Mouse (Mus musculus): Measurements from ENCODE around the gene Pskh1.

The Pskh1 gene

DNA sequence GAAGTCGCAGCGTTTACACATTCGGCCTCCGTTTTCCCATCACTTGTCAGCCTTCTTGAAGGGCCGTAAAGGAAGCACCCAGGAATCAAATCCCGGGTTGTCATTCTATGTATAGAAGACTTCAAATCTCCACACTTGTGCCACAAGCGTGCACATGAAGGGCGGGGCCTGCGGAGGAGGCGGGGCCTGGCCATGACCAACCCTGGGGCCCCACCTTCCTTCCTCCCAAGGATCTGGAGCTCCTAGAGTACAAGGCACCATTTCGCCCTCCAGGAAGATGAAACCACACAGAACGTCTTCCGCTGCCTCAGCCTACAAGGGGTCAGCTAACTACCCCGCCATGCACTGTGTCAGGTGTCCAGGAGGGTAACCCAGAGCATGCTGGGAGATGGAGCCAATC is 60.9 kb downstream of the Pskh1 start:
- no peak for DNase-seq

DNA sequence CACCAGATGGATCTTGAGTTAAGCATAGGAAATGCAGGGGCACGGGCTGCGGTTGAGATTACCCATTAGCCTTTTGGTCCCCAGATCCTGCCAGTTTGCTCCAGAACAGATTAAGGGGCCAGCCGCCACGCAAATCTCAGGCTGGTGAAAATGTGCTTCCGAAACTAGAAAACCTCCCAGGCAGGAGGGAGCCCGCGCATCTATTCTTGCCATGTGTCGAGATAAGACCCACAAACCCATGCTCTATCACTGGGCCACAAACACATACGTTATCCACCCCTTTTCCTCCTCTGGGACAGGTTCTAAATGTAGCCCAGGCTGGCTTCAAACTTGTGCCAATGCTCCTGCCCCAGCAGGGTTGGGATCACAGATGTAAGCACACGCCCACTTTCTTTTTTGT is 61.3 kb downstream of the Pskh1 start:
- DNase-seq, result no peak

DNA sequence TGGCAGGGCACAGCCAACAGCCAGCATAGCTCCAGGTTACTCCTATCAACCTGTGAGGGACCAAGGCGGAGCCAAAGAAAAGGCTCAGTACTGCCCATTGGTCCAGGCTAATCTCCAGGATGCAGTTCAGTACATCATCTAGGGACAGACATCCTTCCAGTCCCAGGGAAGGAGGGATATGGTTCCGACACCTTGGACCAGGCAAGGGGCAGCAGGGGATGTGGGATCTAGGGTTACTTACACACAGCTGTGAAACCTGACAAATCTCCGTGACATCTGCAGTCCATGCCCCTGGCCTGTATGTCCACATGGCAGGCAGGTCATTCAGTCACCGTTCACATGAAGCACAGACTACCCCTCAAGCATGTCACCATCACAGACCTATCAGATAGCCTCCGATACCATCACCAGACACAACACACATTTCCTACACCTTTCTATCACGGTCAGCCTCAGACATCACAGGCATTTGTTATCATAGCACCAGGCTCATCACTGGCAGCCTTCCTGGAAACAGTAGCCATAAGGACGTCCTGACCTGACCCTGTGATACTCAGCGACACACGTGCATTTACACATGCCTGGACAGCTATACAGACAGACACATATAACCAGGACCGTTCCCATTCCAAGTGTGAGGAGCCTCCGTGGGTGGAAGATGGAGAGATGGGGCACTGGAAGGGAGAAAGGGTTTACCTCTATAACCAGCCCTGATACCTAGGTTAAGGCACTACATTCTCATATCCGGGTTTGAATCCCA is 64.4 kb downstream of the Pskh1 start:
- no peak for DNase-seq

DNA sequence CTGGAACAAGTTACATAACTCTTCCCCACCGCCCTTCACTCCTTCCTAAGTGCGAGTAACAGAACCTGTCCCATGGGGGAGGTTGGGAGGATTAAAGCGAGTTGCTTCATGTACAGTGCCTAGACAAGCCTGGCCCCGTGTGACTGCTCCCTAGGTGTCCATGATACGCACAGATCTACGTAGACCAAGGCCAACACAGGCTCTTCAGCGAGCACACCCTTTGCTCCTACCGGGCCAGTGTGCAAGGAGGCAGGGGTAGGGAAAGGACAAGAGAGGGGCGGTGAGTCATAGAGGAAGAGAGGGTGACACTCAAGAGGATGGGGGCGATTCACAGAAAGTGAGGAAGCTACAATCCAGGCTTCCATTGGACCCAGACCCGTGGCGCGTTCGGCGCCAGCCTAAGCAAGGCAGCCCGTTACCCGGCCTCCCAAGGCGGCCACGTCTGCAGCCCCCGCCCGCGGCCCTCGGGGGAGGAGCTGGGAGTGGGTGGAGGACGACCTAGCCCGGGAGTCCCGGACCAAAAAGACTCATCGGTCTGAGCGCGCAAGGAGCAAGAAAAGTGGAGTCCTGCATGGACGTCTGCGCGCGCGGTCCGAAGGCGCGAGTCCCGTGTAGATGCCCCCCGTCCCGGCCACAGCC is 65.1 kb downstream of the Pskh1 start:
- DNase-seq, result no peak

DNA sequence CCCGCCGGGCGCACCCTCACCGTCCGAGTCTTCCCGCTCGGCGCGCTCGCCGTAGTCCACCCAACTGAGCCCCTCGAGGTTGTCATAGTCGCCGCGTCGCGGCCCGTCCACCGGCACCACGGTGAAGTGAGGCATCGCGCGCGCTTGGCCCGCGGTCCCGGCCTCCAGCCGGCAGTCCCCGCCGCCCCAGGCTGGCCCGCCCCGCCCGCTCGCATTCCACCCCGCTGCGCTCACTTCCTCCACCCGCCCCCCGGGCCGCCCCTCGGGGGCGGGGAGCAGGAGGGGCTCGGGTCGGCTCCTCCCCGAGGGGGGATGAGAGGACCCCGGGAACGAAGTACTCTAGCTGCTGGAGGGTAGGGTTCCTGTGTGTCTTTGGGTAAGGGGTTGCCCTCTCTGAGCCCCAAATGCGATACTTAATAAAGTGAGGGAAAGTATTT is 65.7 kb downstream of the Pskh1 start, which contains the start of gene Slc12a4:
Slc12a4 (minus strand) TSS at position 193 of the 437 bp plus-strand sequence.
- peak; percentile 28 for DNase-seq

DNA sequence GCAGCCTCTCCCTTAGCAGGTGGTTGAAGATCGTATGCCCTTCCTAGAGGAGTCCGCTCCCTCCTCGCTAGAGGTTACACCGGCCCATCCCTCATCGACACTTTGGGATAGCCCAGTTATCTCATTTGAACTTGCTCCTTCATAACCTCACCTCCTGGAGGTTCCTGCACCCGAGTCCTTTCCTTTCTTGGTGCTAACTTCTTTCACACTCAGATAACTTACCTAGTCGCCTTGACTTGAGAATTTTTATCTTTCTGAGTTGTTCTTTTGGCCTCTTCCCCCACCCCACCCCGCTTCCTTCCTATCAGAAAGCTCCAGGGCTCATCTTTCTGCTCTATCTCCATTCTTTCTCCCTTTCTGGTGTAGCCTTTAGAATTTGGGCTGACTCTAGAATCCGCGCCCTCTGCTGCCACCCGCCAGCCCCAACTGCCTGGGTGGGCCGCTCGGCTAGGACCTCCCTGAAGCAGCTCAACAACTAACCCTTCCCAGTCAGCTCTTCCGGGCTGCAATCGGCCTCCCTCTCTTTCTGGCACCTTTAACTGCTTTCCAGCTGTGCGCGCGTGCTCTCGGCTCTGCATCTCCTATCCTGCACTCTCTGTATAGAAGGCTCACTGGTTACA is 66.6 kb downstream of the Pskh1 start:
- DNase-seq, result no peak

DNA sequence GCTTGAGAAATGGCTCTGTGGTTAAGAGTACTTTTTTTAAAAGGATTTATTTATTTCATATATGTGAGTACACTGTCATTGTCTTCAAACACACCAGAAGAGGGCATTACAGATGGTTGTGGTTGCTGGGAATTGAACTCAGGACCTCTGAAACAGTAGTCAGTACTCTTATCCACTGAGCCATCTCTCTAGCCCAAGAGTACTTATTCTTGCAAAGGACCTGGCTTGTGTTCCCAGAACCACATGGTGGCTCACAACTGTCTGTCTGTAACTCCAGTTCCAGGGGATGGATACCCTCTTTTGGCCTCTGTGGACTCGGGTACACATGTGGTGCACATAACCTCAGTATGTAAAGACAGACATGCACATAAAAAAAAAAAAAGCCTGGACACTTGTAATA is 69.1 kb downstream of the Pskh1 start:
- DNase-seq, result no peak

DNA sequence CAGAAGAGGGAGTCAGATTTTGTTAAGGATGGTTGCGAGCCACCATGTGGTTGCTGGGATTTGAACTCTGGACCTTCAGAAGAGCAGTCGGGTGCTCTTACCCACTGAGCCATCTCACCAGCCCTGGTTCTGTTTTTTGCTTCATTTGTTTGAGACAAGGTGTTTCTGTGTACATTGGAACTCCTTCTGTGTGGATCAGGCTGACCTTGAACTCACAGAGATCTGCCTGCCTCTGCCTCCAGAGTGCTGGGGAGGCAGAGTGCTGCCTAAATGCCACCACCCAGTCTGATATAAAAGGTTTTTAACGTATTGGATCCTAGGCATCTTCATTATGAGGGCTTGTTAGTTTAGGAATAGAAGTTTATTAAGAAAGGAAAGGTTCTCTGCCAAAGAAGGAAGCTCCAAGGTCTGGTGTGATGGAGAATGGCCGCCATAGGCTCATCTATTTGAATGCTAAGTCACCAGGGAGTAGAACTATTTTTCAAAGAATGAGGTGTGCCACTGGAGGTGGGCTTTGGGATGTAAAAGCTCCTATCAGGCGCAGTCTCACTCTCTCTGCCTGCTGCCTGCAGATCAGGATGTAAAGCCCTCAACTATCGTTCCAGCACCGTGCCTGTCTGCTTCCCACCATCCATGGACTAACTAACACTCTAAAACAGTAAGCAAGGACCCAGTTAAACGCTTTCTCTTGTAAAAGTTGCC is 70.9 kb downstream of the Pskh1 start:
- no peak for DNase-seq

DNA sequence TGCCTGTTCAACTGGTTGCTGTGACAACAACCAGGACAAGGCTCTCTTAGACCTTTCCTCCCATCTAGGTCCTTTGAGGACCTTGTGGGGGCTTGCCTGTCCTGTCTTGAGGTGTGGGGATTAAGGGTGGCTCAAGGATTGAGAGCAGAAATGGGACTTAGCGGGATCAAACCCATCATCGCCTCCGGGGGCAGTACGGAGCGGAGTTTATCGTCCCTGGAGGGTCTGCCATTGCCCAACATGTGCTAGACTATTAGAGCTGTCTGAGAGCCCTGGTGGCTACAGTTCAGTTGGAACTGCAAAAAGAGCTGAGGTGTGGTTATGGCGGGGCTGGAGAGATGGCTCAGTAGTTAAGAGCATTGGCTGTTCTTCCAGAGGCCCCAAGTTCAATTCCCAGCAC is 75.1 kb downstream of the Pskh1 start:
- DNase-seq, result no peak

DNA sequence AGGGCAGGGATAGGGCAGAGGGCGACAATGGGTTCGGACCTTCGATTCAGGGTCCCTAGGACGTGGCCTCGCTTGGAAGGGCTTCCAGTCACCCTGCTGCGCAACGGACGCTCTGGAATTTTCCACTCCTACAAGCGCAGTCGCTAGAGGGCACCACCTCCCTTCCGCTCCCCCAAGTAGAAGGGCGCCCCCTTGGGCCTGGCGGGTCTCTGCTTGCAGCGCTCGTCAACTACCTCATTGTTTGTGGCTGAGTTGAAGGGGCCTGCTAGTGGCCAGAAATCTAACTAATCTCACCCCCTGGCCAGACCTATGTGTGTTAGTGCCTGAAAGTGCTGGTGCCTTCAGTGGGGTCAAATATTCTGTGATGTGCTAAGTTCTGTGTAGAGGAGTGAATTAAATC is 79.1 kb downstream of the Pskh1 start, which contains the start of gene Dpep3:
Dpep3 (minus strand) TSS at position 105 of the 400 bp plus-strand sequence.
- DNase-seq, result no peak

DNA sequence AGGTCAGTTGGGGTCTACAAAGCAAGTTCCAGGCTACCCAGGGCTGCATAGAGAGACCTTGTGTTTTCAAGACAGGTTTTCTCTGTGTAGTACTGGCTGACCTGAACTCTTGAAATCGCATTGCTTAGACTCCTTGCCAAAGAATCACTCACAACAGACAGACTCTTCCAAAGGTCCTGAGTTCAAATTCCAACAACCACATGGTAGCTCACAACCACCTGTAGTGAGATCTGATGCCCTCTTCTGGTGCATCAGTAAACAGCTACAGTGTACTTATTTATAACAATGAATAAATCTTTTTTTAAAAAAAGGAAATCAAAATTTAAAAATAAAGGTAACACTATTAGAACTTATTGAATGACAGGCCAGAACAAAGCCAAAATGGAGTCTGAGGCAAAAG is 80.9 kb downstream of the Pskh1 start:
- no peak for DNase-seq

Data from right cerebral cortex, adult 18-20 months (tissue).